Mouse (Mus musculus) stomach, embryonic 16.5 days (tissue): ENCODE results near the gene Pole. TPM values are rescaled to one million over a fixed set of nuclear protein-coding genes. Genes with fewer than 3 reads are reported as not detected.

Experiments used
- ATAC-seq: fragments of 200-750 bp; cut with Nextera tagmentation; 2 replicates; pipeline ENCODE4 v1.8.0; 2017; ENCODE audit warnings: moderate number of reproducible peaks, moderate TSS enrichment; ENCODE audit not compliant: insufficient read depth, low FRiP score
- H3K27ac ChIP-seq: fragments of 300-500 bp; sonication (generic); 2 replicates; pipeline ENCODE4 v1.5.1; 2014; ENCODE audit warnings: low read length
- H3K27me3 ChIP-seq: fragments of 300-500 bp; sonication (generic); 2 replicates; pipeline ENCODE4 v1.6.1; 2014; ENCODE audit warnings: low read length, control low read depth, mixed read lengths; ENCODE audit not compliant: control insufficient read depth, insufficient read depth
- H3K36me3 ChIP-seq: fragments of 300-500 bp; sonication (generic); 2 replicates; pipeline ENCODE4 v1.6.1; 2014; ENCODE audit warnings: low read length; ENCODE audit not compliant: control insufficient read depth, insufficient read depth
- H3K4me1 ChIP-seq: fragments of 300-500 bp; sonication (generic); 2 replicates; pipeline ENCODE4 v1.6.1; 2014; ENCODE audit warnings: low read length, control low read depth, mixed read lengths; ENCODE audit not compliant: control insufficient read depth, insufficient read depth
- H3K4me2 ChIP-seq: fragments of 300-500 bp; sonication (generic); 2 replicates; pipeline ENCODE4 v1.6.1; 2014; ENCODE audit warnings: low read depth, low read length, mixed read lengths
- H3K4me3 ChIP-seq: fragments of 300-500 bp; sonication (generic); replicated peaks from 2 replicates; pipeline ENCODE4 v1.5.1; 2014; ENCODE audit warnings: mild to moderate bottlenecking, low read length
- H3K9ac ChIP-seq: fragments of 300-500 bp; sonication (generic); 2 replicates; pipeline ENCODE4 v1.6.1; 2014; ENCODE audit warnings: low read length
- H3K9me3 ChIP-seq: fragments of 300-500 bp; sonication (generic); replicated peaks from 2 replicates; pipeline ENCODE4 v1.6.1; 2016; ENCODE audit warnings: low read length, control low read depth; ENCODE audit not compliant: control insufficient read depth
- WGBS: fragments of 180-500 bp; shearing (Covaris S2); extraction: QIAGEN DNeasy Blood & Tissue Kit; methylation state at CpG from one replicate; pipeline ENCODE4 v1.1.7; 2014; 5-methylcytosine and 5-hydroxymethylcytosine counted together
- polyA plus RNA-seq: library from polyadenylated mRNA; unstranded; fragments of >200 nt; fragmentation: Nextera tagmentation; extraction: Ambion mirVana; gene quantifications from 2 replicates; pipeline ENCODE4 v1.2.1, GENCODE M21; 2015

Pole gene
- polyA plus RNA-seq, 1 experiment from 2014 or later = 21.9 TPM

DNA sequence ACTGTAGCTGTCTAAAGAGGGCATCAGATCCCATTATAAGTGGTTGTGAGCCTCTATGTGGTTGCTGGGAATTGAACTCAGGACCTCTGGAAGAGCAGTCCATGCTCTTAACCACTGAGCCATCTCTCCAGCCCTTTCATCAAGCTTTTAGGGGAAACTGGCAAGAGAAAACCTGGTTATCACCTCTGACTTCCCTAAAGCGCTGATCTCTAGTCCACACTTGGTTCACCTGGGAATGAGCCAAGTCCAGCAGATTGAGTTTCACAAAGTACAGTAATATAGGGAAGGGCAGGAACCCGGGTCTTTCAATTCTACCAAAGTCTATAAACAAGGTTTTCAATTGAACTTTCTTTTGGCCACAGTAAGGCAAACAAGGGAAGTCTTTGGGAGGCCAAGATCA lies 4.1 kb upstream of the Pole start:
- 82% methylated on average over 2 of the region's 2 CpGs for WGBS
- Histone ChIP-seq H3K27me3 (peaks cover 6% of the 10 kb centered on the region), H3K9me3 (no peaks in the 10 kb centered on the region), H3K9ac (no peak overlapping the region), H3K4me1 (0 out of 2 replicates have a peak, but pooled peaks cover 6% of the 10 kb centered on the region), H3K4me2 (no peak overlapping the region), H3K4me3 (no peak overlapping the region), H3K36me3 (no peaks in the 10 kb centered on the region), H3K27ac (no peak overlapping the region)
- ATAC-seq = no peak

DNA sequence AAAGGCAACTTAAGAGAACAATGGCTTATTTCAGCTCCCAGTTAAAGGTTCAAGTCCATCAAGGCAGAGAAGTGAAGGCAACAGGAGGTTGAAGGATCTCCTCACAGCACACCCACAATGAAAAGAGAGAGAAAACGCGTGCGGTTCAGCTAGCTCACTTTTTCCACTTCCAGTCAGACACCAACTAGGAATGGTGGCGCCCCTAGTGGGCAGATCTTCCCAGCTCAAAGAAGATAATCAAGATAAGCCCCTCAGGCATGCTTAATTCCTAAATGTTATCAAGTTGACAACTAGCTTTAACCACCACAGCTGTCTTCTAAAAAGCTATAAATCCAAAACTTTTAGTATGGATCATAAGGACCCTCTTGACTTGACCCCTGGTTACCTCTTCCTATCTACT lies 1.6 kb upstream of the Pole start:
- H3K4me2 ChIP-seq = no peak overlapping the region
- no peaks in the 10 kb centered on the region for H3K36me3 ChIP-seq
- H3K27ac ChIP-seq = no peak overlapping the region
- ATAC-seq = no peak
- peaks cover 8% of the 10 kb centered on the region; the same call in 1 of the 2 replicates for H3K4me1 ChIP-seq
- H3K27me3 ChIP-seq = peaks cover 6% of the 10 kb centered on the region
- H3K9me3 ChIP-seq = no peaks in the 10 kb centered on the region
- peak overlapping the region; percentile 78; the same call in 1 of the 2 replicates for H3K4me3 ChIP-seq
- no peak overlapping the region for H3K9ac ChIP-seq
- WGBS = 9% methylated on average over 4 of the region's 4 CpGs

DNA sequence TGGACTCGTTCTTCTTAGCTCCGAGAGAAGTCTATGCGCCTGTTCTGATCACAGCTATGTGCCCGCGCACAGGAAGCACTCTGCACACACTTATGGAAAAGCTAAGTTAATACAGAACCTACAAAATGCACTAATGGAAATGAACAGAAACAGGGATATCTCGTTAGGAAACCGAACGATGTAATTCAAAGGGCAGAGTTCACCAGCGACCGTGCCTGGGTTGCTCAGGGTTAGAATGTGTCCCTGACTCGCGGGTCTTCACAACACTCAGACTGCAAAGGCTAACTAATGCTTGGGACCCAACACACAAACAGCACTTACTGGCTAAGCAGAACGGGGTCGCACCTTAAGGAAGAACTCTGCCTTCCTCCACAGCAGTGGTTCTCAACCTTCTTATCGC lies 950 bp upstream of the Pole start:
- peak overlapping the region; percentile 78 for H3K4me3 ChIP-seq
- peaks cover 8% of the 10 kb centered on the region; the same call in 1 of the 2 replicates for H3K4me1 ChIP-seq
- H3K9me3 ChIP-seq = no peaks in the 10 kb centered on the region
- H3K36me3 ChIP-seq = no peaks in the 10 kb centered on the region
- ATAC-seq = no peak
- 0 out of 2 replicates have a peak overlapping the region, but pooled peaks have one; percentile 10 for H3K9ac ChIP-seq
- 4% methylated on average over 15 of the region's 15 CpGs for WGBS
- H3K27me3 ChIP-seq = peaks cover 6% of the 10 kb centered on the region
- H3K4me2 ChIP-seq = peak overlapping the region; percentile 90
- no peak overlapping the region for H3K27ac ChIP-seq

DNA sequence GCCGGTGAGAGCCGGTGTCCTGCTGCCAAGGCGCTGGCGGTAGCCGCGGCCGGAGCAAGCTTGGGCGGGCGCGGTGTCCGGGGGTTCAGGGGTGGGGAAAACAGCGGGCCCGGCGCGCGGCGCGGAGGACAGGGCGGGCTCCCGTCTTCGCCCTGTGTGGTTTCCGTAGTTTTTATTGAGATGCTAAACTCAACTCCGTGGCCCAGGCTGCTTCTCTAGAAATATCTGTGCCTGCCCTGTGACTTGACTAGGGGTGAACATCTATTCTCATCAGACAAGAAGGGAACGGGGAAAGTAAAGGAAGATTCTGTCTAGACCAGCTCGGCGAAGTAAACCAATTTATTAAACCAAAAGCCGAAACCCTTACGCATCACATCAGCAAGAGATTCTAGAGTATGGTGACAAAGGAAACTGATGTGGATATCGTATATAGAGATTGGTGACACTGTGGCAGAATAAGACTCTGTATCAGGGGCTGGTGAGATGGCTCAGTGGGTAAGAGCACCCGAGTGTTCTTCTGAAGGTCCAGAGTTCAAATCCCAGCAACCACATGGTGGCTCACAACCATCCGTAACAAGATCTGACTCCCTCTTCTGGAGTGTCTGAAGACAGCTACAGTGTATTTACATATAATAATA lies 459 bp downstream of the Pole start:
- peaks cover 6% of the 10 kb centered on the region for H3K27me3 ChIP-seq
- peaks cover 4% of the 10 kb centered on the region; the same call in 1 of the 2 replicates for H3K36me3 ChIP-seq
- peak overlapping the region; percentile 87 for H3K9ac ChIP-seq
- H3K27ac ChIP-seq = peak overlapping the region; percentile 20; the same call in 1 of the 2 replicates
- peaks cover 8% of the 10 kb centered on the region; the same call in 1 of the 2 replicates for H3K4me1 ChIP-seq
- WGBS = 2% methylated on average over 30 of the region's 31 CpGs
- peak overlapping the region; percentile 90 for H3K4me2 ChIP-seq
- H3K4me3 ChIP-seq = peak overlapping the region; percentile 78
- peak; percentile 78 for ATAC-seq
- H3K9me3 ChIP-seq = no peaks in the 10 kb centered on the region

DNA sequence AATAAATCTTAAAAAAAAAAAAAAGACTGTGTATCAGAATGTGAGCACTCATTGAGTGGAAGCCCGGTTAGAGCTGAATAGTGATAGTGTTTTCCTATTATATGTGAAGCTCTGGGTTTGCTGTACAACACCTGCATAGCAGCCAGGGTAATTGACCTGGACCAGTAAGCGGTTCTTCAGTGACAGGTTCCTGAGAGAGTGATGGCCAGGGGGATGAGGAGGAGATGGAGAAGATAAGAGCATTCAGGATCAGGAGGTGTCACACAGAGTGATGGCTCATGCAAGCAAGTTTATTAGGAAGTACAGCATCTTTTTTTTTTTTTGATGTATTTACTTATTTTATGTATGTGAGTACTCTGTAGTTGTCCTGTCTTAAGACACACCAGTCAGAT lies 974 bp downstream of the Pole start:
- Histone ChIP-seq H3K36me3 (peaks cover 4% of the 10 kb centered on the region; the same call in 1 of the 2 replicates), H3K4me1 (peaks cover 8% of the 10 kb centered on the region; the same call in 1 of the 2 replicates), H3K27ac (no peak overlapping the region), H3K9ac (peak overlapping the region; percentile 52), H3K4me2 (peak overlapping the region; percentile 90), H3K27me3 (peaks cover 6% of the 10 kb centered on the region), H3K9me3 (no peaks in the 10 kb centered on the region), H3K4me3 (peak overlapping the region; percentile 78)
- no peak for ATAC-seq
- WGBS = 64% methylated on average over 2 of the region's 2 CpGs

DNA sequence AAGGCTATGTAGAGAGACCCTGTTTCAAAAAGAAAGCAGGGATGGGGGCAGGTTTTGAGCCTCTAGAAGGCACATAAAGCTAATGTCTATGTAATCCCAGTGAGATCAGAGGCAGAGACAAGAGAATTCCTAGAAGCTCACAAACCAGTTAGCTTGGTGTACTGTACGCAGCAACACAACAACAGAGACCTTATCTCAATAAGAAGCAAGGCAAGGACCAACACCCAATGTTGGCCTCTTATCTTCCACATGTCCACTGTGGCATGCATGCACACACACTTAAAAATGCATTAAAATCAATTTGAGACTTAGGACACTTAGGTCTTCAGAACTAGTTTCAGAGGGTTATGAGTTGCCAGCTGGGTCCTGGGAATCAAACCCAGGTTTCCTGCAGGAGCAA lies 5.5 kb downstream of the Pole start:
- H3K27ac ChIP-seq = no peak overlapping the region
- ATAC-seq = no peak
- no peak overlapping the region for H3K4me2 ChIP-seq
- H3K9me3 ChIP-seq = no peaks in the 10 kb centered on the region
- WGBS = 94% methylated on average over 1 of the region's 1 CpGs
- no peaks in the 10 kb centered on the region for H3K27me3 ChIP-seq
- H3K4me1 ChIP-seq = peaks cover 2% of the 10 kb centered on the region; the same call in 1 of the 2 replicates
- no peak overlapping the region for H3K4me3 ChIP-seq
- H3K9ac ChIP-seq = no peak overlapping the region
- H3K36me3 ChIP-seq = peaks cover 9% of the 10 kb centered on the region; the same call in 1 of the 2 replicates

DNA sequence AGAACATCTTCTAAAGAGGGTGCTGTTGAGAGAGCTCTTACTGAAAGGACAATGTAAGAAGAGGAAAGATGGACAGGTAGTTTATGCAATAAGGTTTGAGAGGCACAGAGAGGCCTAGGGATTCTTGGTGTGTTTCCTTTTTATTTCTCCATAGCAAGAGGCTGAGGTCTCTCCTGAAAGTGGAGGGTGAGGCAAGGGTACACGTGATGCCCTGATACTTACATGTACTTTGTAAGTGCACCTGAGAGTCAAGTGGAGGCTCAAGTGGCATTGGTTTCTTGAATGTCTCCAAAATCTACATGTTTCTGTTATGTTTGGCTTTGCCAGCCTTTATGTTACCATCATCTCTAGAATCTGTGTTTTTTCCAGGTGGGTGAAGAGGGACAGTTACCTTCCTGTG lies 10.5 kb downstream of the Pole start:
- H3K4me1 ChIP-seq = no peaks in the 10 kb centered on the region
- WGBS = 92% methylated on average over 1 of the region's 1 CpGs

DNA sequence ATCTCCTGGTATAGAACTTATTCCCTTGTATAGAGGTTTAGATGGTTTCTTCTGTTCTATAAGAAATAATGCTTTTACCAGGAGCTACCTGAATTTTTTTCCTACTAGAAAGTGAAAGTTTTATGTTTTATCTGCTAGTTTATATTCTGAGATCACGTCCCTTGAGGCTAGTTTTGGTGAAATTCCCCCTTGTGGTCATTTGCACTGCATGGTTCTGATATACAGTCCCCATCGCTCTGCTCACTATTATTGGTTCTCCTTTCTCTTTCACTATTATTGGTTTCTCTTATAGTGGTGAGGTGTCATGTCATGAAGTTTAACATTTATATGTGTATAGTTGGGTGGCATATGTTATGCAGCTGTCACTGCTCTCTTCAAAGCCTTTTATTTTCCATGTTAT lies 14.5 kb downstream of the Pole start:
- 88% methylated on average over 2 of the region's 2 CpGs for WGBS
- Histone ChIP-seq H3K27me3 (no peaks in the 10 kb centered on the region), H3K27ac (no peak overlapping the region), H3K4me3 (no peak overlapping the region), H3K36me3 (peaks cover 3% of the 10 kb centered on the region; the same call in 1 of the 2 replicates), H3K9me3 (no peaks in the 10 kb centered on the region), H3K4me2 (no peak overlapping the region), H3K4me1 (no peaks in the 10 kb centered on the region), H3K9ac (no peak overlapping the region)
- no peak for ATAC-seq

More for the DNA sequence above, 10.5 kb downstream of the Pole start:
- Histone ChIP-seq H3K4me3 (no peak overlapping the region), H3K27me3 (no peaks in the 10 kb centered on the region), H3K9ac (no peak overlapping the region), H3K9me3 (no peaks in the 10 kb centered on the region), H3K4me2 (no peak overlapping the region), H3K27ac (no peak overlapping the region), H3K36me3 (peaks cover 8% of the 10 kb centered on the region; the same call in 1 of the 2 replicates)
- ATAC-seq = no peak

DNA sequence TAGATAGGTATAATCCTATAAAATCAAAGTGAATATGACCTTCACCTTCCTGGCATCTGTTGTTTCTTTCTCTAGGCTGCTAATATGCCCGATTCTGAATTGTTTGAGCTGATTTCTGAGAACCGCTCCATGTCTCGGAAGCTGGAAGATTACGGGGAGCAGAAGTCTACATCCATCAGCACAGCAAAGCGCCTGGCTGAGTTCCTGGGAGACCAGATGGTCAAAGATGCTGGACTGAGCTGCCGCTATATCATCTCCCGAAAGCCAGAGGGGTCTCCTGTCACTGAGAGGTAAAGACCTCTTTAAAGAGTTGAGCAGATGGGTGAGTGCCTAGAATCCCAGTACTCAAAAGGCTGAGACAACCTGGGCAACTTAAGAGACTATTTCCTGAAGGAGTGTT lies 22.8 kb downstream of the Pole start:
- Histone ChIP-seq H3K36me3 (peaks cover 6% of the 10 kb centered on the region), H3K4me1 (no peaks in the 10 kb centered on the region), H3K9me3 (no peaks in the 10 kb centered on the region), H3K4me3 (no peak overlapping the region), H3K9ac (no peak overlapping the region), H3K27ac (no peak overlapping the region), H3K4me2 (no peak overlapping the region), H3K27me3 (no peaks in the 10 kb centered on the region)
- no peak for ATAC-seq
- WGBS = 90% methylated on average over 7 of the region's 7 CpGs
